In genomic region chr2:166671614-166672013, GRCm38 (mm10) we compare ENCODE assay signal across 11 mouse cellular contexts. TPM values are rescaled to one million over a fixed set of nuclear protein-coding genes. Genes with fewer than 3 reads are reported as not detected.
A peak's percentile ranks its signal among the peaks of the same experiment; 100 is the strongest.
DNase-seq lines count a peak whose midpoint lies in the region; ATAC-seq and TF ChIP-seq lines count a peak whose summit lies in the region.
"Had no signal": no experiment of that assay in that cellular context is flagged by ENCODE, and none has a peak within 500 bp of the region (broad histone marks: within the 10 kb centered on the region; RNA-seq: fewer than 3 reads in every experiment).

No protein-coding gene starts in this region.

- H3K27ac ChIP-seq in layer of hippocampus, adult 2 months = peak overlapping the region; percentile 53; the same call in 1 of the 2 replicates
- peak overlapping the region; percentile 34; the same call in 1 of the 2 replicates for H3K27ac ChIP-seq in forebrain, embryonic 16.5 days (ENCODE audit: low read length)

- no peak overlapping the region for H3K4me2 ChIP-seq in forebrain, embryonic 16.5 days (ENCODE audit: low read length)

- H3K36me3 ChIP-seq in forebrain, embryonic 16.5 days (ENCODE audit: control insufficient read depth, insufficient read depth) = no peaks in the 10 kb centered on the region
- H3K36me3 ChIP-seq in megakaryocyte, embryonic 14.5 days (replicated peaks; ENCODE audit: low read length) = no peaks in the 10 kb centered on the region

- H3K4me1 ChIP-seq in forebrain, embryonic 16.5 days (replicated peaks; ENCODE audit: control insufficient read depth, insufficient read depth, low read length) = peaks cover 51% of the 10 kb centered on the region
- peaks cover 82% of the 10 kb centered on the region for H3K4me1 ChIP-seq in megakaryocyte, embryonic 14.5 days

- WGBS in forebrain, embryonic 16.5 days = 89% methylated on average over 14 of the region's 14 CpGs

- no peaks in the 10 kb centered on the region for H3K9me3 ChIP-seq in forebrain, embryonic 16.5 days (ENCODE audit: control insufficient read depth, low read length)
- H3K9me3 ChIP-seq in megakaryocyte, embryonic 14.5 days = no peaks in the 10 kb centered on the region

- no peak overlapping the region for H3K4me3 ChIP-seq in layer of hippocampus, adult 2 months
- H3K4me3 ChIP-seq in forebrain, embryonic 16.5 days (replicated peaks; ENCODE audit: low read length) = no peak overlapping the region
- peak overlapping the region; percentile 42 for H3K4me3 ChIP-seq in megakaryocyte, embryonic 14.5 days (replicated peaks)

- TF ChIP-seq CTCF in layer of hippocampus, adult 2 months (conservative IDR thresholded peaks at IDR 0.05) = no peak

- no peak overlapping the region; the same call in 1 of the 2 replicates for H3K9ac ChIP-seq in forebrain, embryonic 16.5 days (replicated peaks; ENCODE audit: low read depth, low read length)

- no peak for ATAC-seq in forebrain, embryonic 16.5 days
- no peak for ATAC-seq in megakaryocyte-erythroid progenitor cell, adult 5-6 weeks (replicated peaks; ENCODE audit: low FRiP score, low TSS enrichment, poor library complexity, severe bottlenecking)
- no peak for ATAC-seq in erythroblast, adult 5-6 weeks (replicated peaks; ENCODE audit: low FRiP score, poor library complexity, severe bottlenecking)

- no peaks in the 10 kb centered on the region for H3K27me3 ChIP-seq in forebrain, embryonic 16.5 days (replicated peaks; ENCODE audit: control insufficient read depth, insufficient read depth, low read length)
- peaks cover 91% of the 10 kb centered on the region for H3K27me3 ChIP-seq in megakaryocyte, embryonic 14.5 days (replicated peaks)

- DNase-seq in layer of hippocampus, adult 2 months (ENCODE audit: low spot score in 2 of 2) = no peak
- DNase-seq in layer of hippocampus, adult 18-20 months (ENCODE audit: low spot score in 2 of 2) = no peak
- peak; percentile 63 for DNase-seq in thymus, postnatal 14 days
- DNase-seq in urinary bladder, postnatal 4 days (ENCODE audit: low spot score in 2 of 2) = no peak
- DNase-seq: adrenal gland, postnatal 25 days; cerebellum, adult 9-10 months; lung, adult 2 months had no signal

RNA-seq across cellular contexts. Expression of gene Prex1, which starts 42.0 kb away (rescaled TPM):
- total RNA-seq in layer of hippocampus, adult 2 months (2021) = 10 to 100 TPM; 69.9 to 71.3 TPM
- total RNA-seq in layer of hippocampus, adult 18-20 months (2021) = 10 to 100 TPM; 67.8 to 68.8 TPM
- polyA plus RNA-seq in forebrain, embryonic 16.5 days (2015; fragmentation: Nextera tagmentation; extraction: Ambion mirVana) = 38.5 and 40.5 TPM in 2 replicates
- polyA plus RNA-seq in megakaryocyte, embryonic 14.5 days (2012; ENCODE audit: insufficient read depth, low replicate concordance) = 3.7 and 14.4 TPM in 2 replicates
- total RNA-seq in megakaryocyte-erythroid progenitor cell, adult 5-6 weeks (2014; fragmentation: Nextera tagmentation) = 34.5 and 39.2 TPM in 2 replicates
- 9.2 and 10.0 TPM in 2 replicates for total RNA-seq in megakaryocyte-erythroid progenitor cell, adult 5-6 weeks (2017)
- total RNA-seq in erythroblast, adult 5-6 weeks (2015; ENCODE audit: low replicate concordance) = 15.9 and 26.5 TPM in 2 replicates
- 19.8 and 35.4 TPM in 2 replicates for total RNA-seq in erythroblast, adult 5-6 weeks (2017; ENCODE audit: low replicate concordance)
